Mouse (Mus musculus): ENCODE measurements at regions not wholly inside any gene's neighbourhood (a gene's known extent, or its start where the extent isn't known, plus 50 kb on each side); places are given as distances from the start of the nearest gene placed in this dataset.

DNA sequence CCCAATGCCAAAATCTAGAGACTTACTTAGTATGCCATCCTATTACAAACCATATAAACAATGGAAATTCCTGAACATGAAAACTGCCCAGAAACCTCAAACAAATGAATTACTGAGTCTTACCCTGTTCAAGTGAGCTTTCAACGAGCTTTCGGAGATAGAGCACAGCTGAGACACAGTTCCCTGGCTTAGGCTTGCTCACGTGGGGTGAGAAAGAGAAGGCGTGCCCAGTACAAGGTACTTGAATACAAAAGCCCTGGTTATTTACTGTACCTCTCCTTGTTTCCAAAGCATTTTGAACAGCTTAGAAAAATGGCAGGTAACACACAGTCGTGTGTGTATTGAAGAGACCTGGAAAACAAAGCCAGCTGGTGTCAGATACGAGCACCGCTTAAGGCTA lies 191.8 kb upstream of the Sox9 start:
- no peak overlapping the region for H3K4me3 ChIP-seq
- no peak overlapping the region for H3K4me2 ChIP-seq (replicated peaks)
- peaks cover 7% of the 10 kb centered on the region for H3K4me1 ChIP-seq
- no peaks in the 10 kb centered on the region for H3K27me3 ChIP-seq (replicated peaks)
- no peak overlapping the region for H3K27ac ChIP-seq
- no peak for ATAC-seq (ENCODE audit: low FRiP score, low read depth)
- H3K9me3 ChIP-seq = no peaks in the 10 kb centered on the region
- H3K36me3 ChIP-seq = no peaks in the 10 kb centered on the region
- H3K9ac ChIP-seq = no peak overlapping the region
- 92% methylated on average over 7 of the region's 7 CpGs for WGBS

- Histone ChIP-seq H3K4me2 (replicated peaks) (peak overlapping the region; percentile 31; the same call in 1 of the 2 replicates), H3K27ac (no peak overlapping the region), H3K4me1 (peaks cover 7% of the 10 kb centered on the region), H3K27me3 (replicated peaks) (no peaks in the 10 kb centered on the region), H3K4me3 (no peak overlapping the region), H3K36me3 (no peaks in the 10 kb centered on the region), H3K9ac (no peak overlapping the region), H3K9me3 (no peaks in the 10 kb centered on the region)
- peak; percentile 75; the same call in 1 of the 2 replicates for ATAC-seq (ENCODE audit: low FRiP score, low read depth)
- WGBS = 17% methylated on average over 6 of the region's 6 CpGs
These were observed 189.5 kb upstream of the Sox9 start for GRCm38 (mm10) chr11:112592411-112593020.

- Histone ChIP-seq H3K9ac (no peak overlapping the region), H3K27ac (no peak overlapping the region), H3K4me3 (no peak overlapping the region), H3K9me3 (no peaks in the 10 kb centered on the region), H3K4me2 (replicated peaks) (no peak overlapping the region), H3K4me1 (peaks cover 7% of the 10 kb centered on the region), H3K36me3 (no peaks in the 10 kb centered on the region), H3K27me3 (replicated peaks) (no peaks in the 10 kb centered on the region)
- 57% methylated on average over 10 of the region's 10 CpGs for WGBS
- ATAC-seq (ENCODE audit: low FRiP score, low read depth) = no peak
These were observed 188.2 kb upstream of the Sox9 start for GRCm38 (mm10) chr11:112593821-112594220.

GRCm38 (mm10) chr11:112607359-112607758 lies 174.7 kb upstream of the Sox9 start:
- Histone ChIP-seq H3K36me3 (no peaks in the 10 kb centered on the region), H3K9ac (no peak overlapping the region), H3K4me1 (no peaks in the 10 kb centered on the region), H3K4me2 (replicated peaks) (no peak overlapping the region), H3K27ac (no peak overlapping the region), H3K4me3 (no peak overlapping the region), H3K9me3 (no peaks in the 10 kb centered on the region), H3K27me3 (replicated peaks) (no peaks in the 10 kb centered on the region)
- 92% methylated on average over 1 of the region's 1 CpGs for WGBS
- no peak for ATAC-seq (ENCODE audit: low FRiP score, low read depth)

GRCm38 (mm10) chr11:112609277-112609676 lies 172.7 kb upstream of the Sox9 start:
- H3K27ac ChIP-seq = no peak overlapping the region
- no peaks in the 10 kb centered on the region for H3K27me3 ChIP-seq (replicated peaks)
- H3K4me1 ChIP-seq = no peaks in the 10 kb centered on the region
- ATAC-seq (ENCODE audit: low FRiP score, low read depth) = no peak
- no peak overlapping the region for H3K4me2 ChIP-seq (replicated peaks)
- H3K9me3 ChIP-seq = no peaks in the 10 kb centered on the region
- 76% methylated on average over 3 of the region's 3 CpGs for WGBS
- H3K4me3 ChIP-seq = no peak overlapping the region
- H3K36me3 ChIP-seq = no peaks in the 10 kb centered on the region
- H3K9ac ChIP-seq = no peak overlapping the region

DNA sequence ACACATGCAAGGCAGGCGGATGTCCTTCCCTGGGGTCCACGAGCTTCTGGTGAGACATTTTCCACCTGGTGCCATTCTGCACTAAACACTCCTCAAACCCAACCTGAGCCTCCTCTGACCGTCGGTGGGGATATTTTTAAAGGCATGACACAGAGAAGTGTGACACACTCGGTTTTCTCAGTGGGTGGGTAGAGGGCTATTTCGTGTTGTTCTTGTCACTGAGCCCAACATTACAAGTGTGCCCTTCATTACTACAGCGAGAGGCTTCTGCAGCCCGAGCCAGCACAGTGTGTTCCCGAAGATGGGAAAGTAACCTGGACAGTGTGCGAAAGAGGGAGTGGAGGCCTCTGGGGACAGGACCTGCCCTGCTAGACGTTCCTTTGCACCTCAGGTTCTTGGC lies 171.0 kb upstream of the Sox9 start:
- no peak overlapping the region for H3K4me2 ChIP-seq (replicated peaks)
- no peaks in the 10 kb centered on the region for H3K36me3 ChIP-seq
- no peak overlapping the region for H3K27ac ChIP-seq
- no peak for ATAC-seq (ENCODE audit: low FRiP score, low read depth)
- no peaks in the 10 kb centered on the region for H3K27me3 ChIP-seq (replicated peaks)
- WGBS = 77% methylated on average over 11 of the region's 11 CpGs
- H3K9ac ChIP-seq = no peak overlapping the region
- H3K4me3 ChIP-seq = no peak overlapping the region
- no peaks in the 10 kb centered on the region for H3K9me3 ChIP-seq
- no peaks in the 10 kb centered on the region for H3K4me1 ChIP-seq

- Histone ChIP-seq H3K9me3 (no peaks in the 10 kb centered on the region), H3K27me3 (replicated peaks) (no peaks in the 10 kb centered on the region), H3K4me1 (peaks cover 3% of the 10 kb centered on the region; the same call in 1 of the 2 replicates), H3K9ac (no peak overlapping the region), H3K36me3 (no peaks in the 10 kb centered on the region), H3K4me3 (no peak overlapping the region), H3K27ac (no peak overlapping the region), H3K4me2 (replicated peaks) (no peak overlapping the region)
- no peak for ATAC-seq (ENCODE audit: low FRiP score, low read depth)
- 94% methylated on average over 4 of the region's 4 CpGs for WGBS
These were observed 166.4 kb upstream of the Sox9 start for GRCm38 (mm10) chr11:112615629-112616028.

GRCm38 (mm10) chr11:112616942-112617341 lies 165.1 kb upstream of the Sox9 start:
- no peak overlapping the region for H3K4me3 ChIP-seq
- no peak overlapping the region for H3K9ac ChIP-seq

GRCm38 (mm10) chr11:112620916-112621315 lies 161.1 kb upstream of the Sox9 start:
- Histone ChIP-seq H3K36me3 (no peaks in the 10 kb centered on the region), H3K27ac (no peak overlapping the region), H3K9me3 (no peaks in the 10 kb centered on the region), H3K4me2 (replicated peaks) (peak overlapping the region; percentile 50), H3K9ac (0 out of 2 replicates have a peak overlapping the region, but pooled peaks have one; percentile 27), H3K27me3 (replicated peaks) (no peaks in the 10 kb centered on the region), H3K4me3 (no peak overlapping the region), H3K4me1 (peaks cover 8% of the 10 kb centered on the region)
- 17% methylated on average over 12 of the region's 12 CpGs for WGBS
- no peak for ATAC-seq (ENCODE audit: low FRiP score, low read depth)

More at GRCm38 (mm10) chr11:112616942-112617341, 165.1 kb upstream of the Sox9 start:
- Histone ChIP-seq H3K4me2 (replicated peaks) (no peak overlapping the region), H3K27me3 (replicated peaks) (no peaks in the 10 kb centered on the region), H3K27ac (no peak overlapping the region), H3K9me3 (no peaks in the 10 kb centered on the region), H3K36me3 (no peaks in the 10 kb centered on the region), H3K4me1 (peaks cover 8% of the 10 kb centered on the region)
- WGBS = 86% methylated on average over 2 of the region's 2 CpGs
- no peak for ATAC-seq (ENCODE audit: low FRiP score, low read depth)

DNA sequence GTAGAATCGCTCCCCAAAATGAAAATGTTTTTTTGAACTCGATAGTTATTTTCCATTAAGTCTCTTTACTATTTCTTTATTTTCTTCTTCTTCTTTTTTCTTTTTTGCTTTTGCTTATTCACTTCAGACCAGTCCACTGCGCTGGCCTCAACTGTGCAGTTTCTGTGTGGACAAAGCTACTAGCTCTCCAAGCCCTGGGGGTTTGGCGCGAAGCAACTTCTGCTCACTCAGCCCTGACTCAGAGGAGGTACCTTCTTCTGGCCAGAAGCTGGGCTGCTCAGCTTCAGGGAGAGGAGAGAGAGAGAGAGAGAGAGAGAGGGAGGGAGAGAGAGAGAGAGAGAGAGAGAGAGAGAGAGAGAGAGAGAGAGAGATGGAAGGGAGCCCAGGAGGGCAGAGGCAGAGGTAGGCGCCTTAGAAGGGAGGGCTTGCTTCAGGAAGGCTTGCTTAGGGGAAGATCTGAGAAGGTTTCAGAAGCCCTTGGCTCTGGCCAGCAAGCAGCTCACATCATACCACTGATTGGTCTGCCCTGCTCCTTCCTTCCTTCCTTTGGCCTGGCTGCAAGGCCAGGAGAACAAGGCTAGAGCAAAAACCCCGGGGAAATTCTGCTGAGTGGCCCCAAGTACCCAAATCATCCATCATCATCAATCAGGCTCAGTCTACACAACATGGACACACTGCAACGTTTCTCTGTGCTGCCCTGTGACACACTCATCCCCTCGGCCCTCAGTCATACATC lies 160.5 kb upstream of the Sox9 start:
- 63% methylated on average over 9 of the region's 9 CpGs for WGBS
- H3K4me3 ChIP-seq = no peak overlapping the region

DNA sequence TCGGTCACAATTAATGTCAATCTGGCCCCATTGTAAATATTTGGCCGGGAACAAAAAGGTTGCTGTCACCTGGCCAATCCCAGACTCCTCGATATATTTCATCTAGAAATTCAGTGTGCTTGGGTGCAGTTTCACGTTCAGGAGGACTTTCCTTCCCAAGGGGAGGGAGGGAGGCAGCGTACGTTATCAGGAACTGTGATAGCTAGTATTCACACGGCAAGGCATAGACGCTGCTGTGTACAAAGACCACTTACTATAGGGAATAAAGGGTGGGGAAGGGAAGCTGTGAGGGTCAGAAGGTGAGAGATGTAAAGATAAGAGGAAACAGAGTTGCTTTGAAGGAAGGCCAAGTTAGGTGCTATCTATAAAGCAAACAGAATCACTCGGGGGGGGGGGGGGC lies 132.7 kb upstream of the Sox9 start:
- Histone ChIP-seq H3K4me1 (no peaks in the 10 kb centered on the region), H3K9me3 (no peaks in the 10 kb centered on the region), H3K36me3 (no peaks in the 10 kb centered on the region), H3K4me3 (no peak overlapping the region), H3K4me2 (replicated peaks) (no peak overlapping the region), H3K9ac (no peak overlapping the region), H3K27me3 (replicated peaks) (no peaks in the 10 kb centered on the region), H3K27ac (no peak overlapping the region)
- WGBS = 56% methylated on average over 9 of the region's 9 CpGs
- ATAC-seq (ENCODE audit: low FRiP score, low read depth) = no peak

More for the DNA sequence above, 160.5 kb upstream of the Sox9 start:
- Histone ChIP-seq H3K4me2 (replicated peaks) (peak overlapping the region; percentile 50; the same call in 1 of the 2 replicates), H3K36me3 (no peaks in the 10 kb centered on the region), H3K27ac (no peak overlapping the region), H3K9me3 (no peaks in the 10 kb centered on the region), H3K9ac (no peak overlapping the region), H3K27me3 (replicated peaks) (no peaks in the 10 kb centered on the region), H3K4me1 (peaks cover 8% of the 10 kb centered on the region)
- no peak for ATAC-seq (ENCODE audit: low FRiP score, low read depth)

GRCm38 (mm10) chr11:112657410-112658159 lies 124.4 kb upstream of the Sox9 start:
- H3K27ac ChIP-seq = no peak overlapping the region
- H3K36me3 ChIP-seq = no peaks in the 10 kb centered on the region
- H3K4me3 ChIP-seq = no peak overlapping the region
- H3K27me3 ChIP-seq (replicated peaks) = no peaks in the 10 kb centered on the region
- 55% methylated on average over 11 of the region's 11 CpGs for WGBS
- peaks cover 7% of the 10 kb centered on the region; the same call in 1 of the 2 replicates for H3K4me1 ChIP-seq
- H3K9me3 ChIP-seq = no peaks in the 10 kb centered on the region
- ATAC-seq (ENCODE audit: low FRiP score, low read depth) = no peak
- H3K9ac ChIP-seq = no peak overlapping the region
- H3K4me2 ChIP-seq (replicated peaks) = no peak overlapping the region
